Mouse (Mus musculus) CD4-positive, CD25-positive, alpha-beta regulatory T cell, adult 9 weeks (primary cell): Measurements from ENCODE around the gene Cd200r1. TPM values are rescaled to one million over a fixed set of nuclear protein-coding genes. Genes with fewer than 3 reads are reported as not detected.

Experiments used
- polyA plus RNA-seq: library from polyadenylated mRNA; unstranded; fragments of 100-300 nt; shearing (Covaris generic); gene quantifications from one replicate; pipeline ENCODE4 v1.2.1, GENCODE M21; 2017

Cd200r1 gene
- polyA plus RNA-seq: 47.2 TPM

DNA sequence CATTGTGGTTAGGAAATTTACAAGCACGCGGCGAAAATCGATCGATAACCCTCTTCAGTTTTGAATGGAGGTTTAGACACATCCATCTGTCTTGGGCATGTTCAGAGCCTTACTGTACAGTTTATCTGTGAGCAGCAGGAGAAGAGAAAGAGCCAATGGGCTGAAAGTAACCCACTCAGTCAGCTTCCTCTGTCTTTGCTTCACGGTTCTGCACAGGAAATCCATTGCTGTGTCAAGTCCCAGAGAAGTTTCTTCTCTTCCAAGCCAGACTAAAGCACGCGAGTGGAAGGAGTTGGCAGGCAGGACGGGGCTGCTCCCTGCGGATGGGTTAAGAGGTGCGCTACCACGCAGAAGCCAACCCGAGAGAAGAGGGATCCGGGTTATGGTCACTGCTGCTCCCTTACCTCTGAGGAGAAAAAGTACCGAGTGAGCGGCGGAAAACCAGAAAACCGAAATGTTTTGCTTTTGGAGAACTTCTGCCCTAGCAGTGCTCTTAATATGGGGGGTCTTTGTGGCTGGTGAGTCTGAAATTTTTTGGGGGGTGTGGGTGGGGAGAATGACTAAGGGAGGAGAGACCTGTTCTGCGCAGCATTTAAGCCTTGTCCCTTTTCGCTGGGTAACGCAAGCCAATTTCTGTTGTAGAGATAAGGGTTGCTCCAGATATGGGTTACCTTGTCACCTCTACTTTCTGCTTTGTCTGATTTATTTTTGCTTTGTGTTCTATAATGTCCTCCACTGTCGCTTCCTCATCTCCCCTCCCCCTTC is at the start of gene Cd200r1:
TSS of gene Cd200r1 (plus strand) at position 182 of the 765 bp plus-strand sequence.

DNA sequence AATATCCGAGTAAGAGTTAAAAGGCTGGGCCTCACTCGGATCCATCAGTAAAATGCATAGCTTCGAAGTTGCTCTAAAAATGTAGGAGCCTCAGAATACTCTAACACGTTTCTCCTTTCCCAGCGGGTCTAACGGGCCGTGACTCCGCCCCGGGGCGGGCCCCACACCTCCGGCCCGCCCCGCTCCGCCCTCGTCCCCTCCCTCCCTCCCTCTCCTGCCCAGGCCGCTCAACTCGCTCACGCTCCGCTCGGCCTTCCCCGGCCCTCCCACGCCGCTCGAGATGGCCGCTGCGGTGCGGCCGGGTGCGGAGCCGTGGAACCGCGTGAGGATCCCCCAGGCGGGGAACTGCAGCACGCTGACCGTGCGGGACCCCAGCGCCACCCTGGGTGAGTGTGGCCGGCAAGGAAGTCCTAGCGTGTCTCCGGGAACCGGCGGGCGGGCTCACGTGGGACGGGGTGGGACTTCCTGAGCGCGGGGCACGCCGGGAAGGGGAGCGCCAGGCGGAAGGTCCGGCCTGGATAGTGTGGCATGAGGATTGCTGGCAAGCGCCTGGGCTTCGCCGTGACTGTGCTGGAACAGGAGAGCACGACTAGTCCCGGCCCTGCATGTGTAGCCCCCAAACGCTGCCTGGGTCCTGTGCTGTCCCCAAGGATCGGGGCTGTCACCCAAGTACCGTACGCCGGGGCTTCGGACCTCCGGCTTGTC is 41.3 kb upstream of the Cd200r1 start, which contains the start of gene Nepro:
TSS of gene Nepro (plus strand) at position 219 of the 705 bp plus-strand sequence.

GRCm38 (mm10) chr16:44745866-44746562 is 19.5 kb upstream of the Cd200r1 start, which contains the start of gene Gtpbp8:
Gtpbp8 (minus strand) TSS chr16:44746363.

GRCm38 (mm10) chr16:44811544-44811943 is 46.0 kb downstream of the Cd200r1 start, which contains the start of gene Cd200r4:
Cd200r4 (plus strand) TSS chr16:44811733.

Other genes with a start within 250 kb of the Cd200r1 start
- 1.2 TPM for gene Boc, start 206.8 kb upstream of the Cd200r1 start, polyA plus RNA-seq
- gene Nepro, start 41.4 kb upstream of the Cd200r1 start, polyA plus RNA-seq: 9.5 TPM
- gene Gtpbp8, start 19.4 kb upstream of the Cd200r1 start, polyA plus RNA-seq: 46.1 TPM
- gene Cd200r4, start 46.0 kb downstream of the Cd200r1 start, polyA plus RNA-seq: 4.4 TPM
- gene Cd200r2, start 101.4 kb downstream of the Cd200r1 start, polyA plus RNA-seq: not detected
- 2.4 TPM for gene Cd200r3, start 177.9 kb downstream of the Cd200r1 start, polyA plus RNA-seq